Mouse (Mus musculus): ENCODE data around the gene Hdac10. TPM values are rescaled to one million over a fixed set of nuclear protein-coding genes. Genes with fewer than 3 reads are reported as not detected.

Gene Hdac10
- total and polyA plus RNA-seq, 3 experiments, result 23.3 to 26.6 TPM; not detected in 1

DNA sequence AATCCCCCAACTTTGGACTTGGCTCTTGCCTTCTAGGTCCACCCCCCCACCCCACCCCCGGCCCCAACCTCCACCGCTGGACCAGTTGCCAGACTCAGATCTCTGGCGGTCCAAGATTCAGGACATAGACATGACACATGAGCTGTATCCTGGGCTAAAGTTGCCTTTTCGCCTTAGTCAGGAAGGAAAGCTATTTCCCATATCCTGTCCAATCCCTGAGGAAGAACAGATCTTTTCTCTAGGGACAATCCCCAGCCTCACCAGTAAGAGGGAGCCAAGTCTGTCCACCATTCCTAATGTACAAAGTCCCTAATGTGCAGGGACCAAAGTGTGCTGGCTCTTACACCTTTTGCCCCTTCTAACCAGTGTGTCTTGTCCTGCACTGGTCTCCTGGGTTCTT lies 13.4 kb upstream of the Hdac10 start:
- TF ChIP-seq POLR2AphosphoS2 (IDR thresholded peaks at IDR 0.05; ENCODE audit: low read length), result no peak
- no peak for TF ChIP-seq MXI1 (IDR thresholded peaks at IDR 0.05; ENCODE audit: low read depth, low read length)
- no peak for TF ChIP-seq MAFK (IDR thresholded peaks at IDR 0.05; ENCODE audit: borderline replicate concordance, low read depth, low read length)
- TF ChIP-seq USF2 (IDR thresholded peaks at IDR 0.05; ENCODE audit: borderline replicate concordance in 1 of 2, insufficient read depth in 1 of 2, low read depth in 1 of 2, low read length in 2 of 2), result no peak
- no peak for TF ChIP-seq E2F4 (IDR thresholded peaks at IDR 0.05; ENCODE audit: borderline replicate concordance, low read depth, low read length)
- TF ChIP-seq ZKSCAN1 (IDR thresholded peaks at IDR 0.05; ENCODE audit: low read depth, low read length), result no peak
- no peak for TF ChIP-seq JUND (IDR thresholded peaks at IDR 0.05; ENCODE audit: low read depth, low read length)
- no peak for TF ChIP-seq HCFC1 (IDR thresholded peaks at IDR 0.05; ENCODE audit: low read depth, low read length)
- no peak for TF ChIP-seq MAZ (IDR thresholded peaks at IDR 0.05; ENCODE audit: low read depth, low read length)
- TF ChIP-seq CHD2 (IDR thresholded peaks at IDR 0.05; ENCODE audit: low read length), result no peak
- TF ChIP-seq KAT2A (conservative IDR thresholded peaks at IDR 0.05; ENCODE audit: low read depth, low read length), result no peak
- no peak for TF ChIP-seq ETS1 (IDR thresholded peaks at IDR 0.05; ENCODE audit: low read depth, low read length)
- no peak for TF ChIP-seq GABPA (IDR thresholded peaks at IDR 0.05; ENCODE audit: low read depth, low read length)
- TF ChIP-seq CHD1 (IDR thresholded peaks at IDR 0.05; ENCODE audit: low read depth, low read length), result no peak
- no peak for TF ChIP-seq BHLHE40 (IDR thresholded peaks at IDR 0.05; ENCODE audit: borderline replicate concordance, low read depth, low read length)
- no peak for TF ChIP-seq TAL1 (IDR thresholded peaks at IDR 0.05; ENCODE audit: low read length)
- no peak for TF ChIP-seq TCF12 (IDR thresholded peaks at IDR 0.05; ENCODE audit: low read depth, low read length)
- TF ChIP-seq SMC3 (IDR thresholded peaks at IDR 0.05; ENCODE audit: low read depth, low read length), result no peak
- no peak for TF ChIP-seq MYC (IDR thresholded peaks at IDR 0.05; ENCODE audit: low read depth, low read length)
- no peak for TF ChIP-seq ZNF384 (IDR thresholded peaks at IDR 0.05; ENCODE audit: low read depth, low read length)
- no peaks in the 10 kb centered on the region for H3K36me3 ChIP-seq (ENCODE audit: control insufficient read depth in 1 of 2, insufficient read depth in 2 of 2, low read length in 2 of 2)
- no peaks in the 10 kb centered on the region; a peak in 1 of 4 replicates for H3K27me3 ChIP-seq (ENCODE audit: control insufficient read depth in 1 of 2, insufficient read depth in 2 of 2, low read length in 2 of 2)
- H3K9me3 ChIP-seq (replicated peaks; ENCODE audit: insufficient read depth, low read length), result no peaks in the 10 kb centered on the region
- no peak for DNase-seq (ENCODE audit: low read depth, low spot score)
- H3K9ac ChIP-seq (ENCODE audit: control insufficient read depth, low read depth, low read length, poor library complexity, severe bottlenecking), result no peak overlapping the region
- no peaks in the 10 kb centered on the region for H3K79me2 ChIP-seq (ENCODE audit: control insufficient read depth, insufficient read depth, low read length, poor library complexity)
- no peak overlapping the region for H3K27ac ChIP-seq (ENCODE audit: control insufficient read depth, low read depth, low read length)
- no peak overlapping the region for H3K4me3 ChIP-seq (ENCODE audit: control insufficient read depth in 1 of 2, insufficient read depth in 1 of 2, low read depth in 2 of 2, low read length in 2 of 2)
- H3K4me1 ChIP-seq (ENCODE audit: control insufficient read depth in 1 of 2, insufficient read depth in 2 of 2, low read length in 2 of 2), result no peaks in the 10 kb centered on the region

DNA sequence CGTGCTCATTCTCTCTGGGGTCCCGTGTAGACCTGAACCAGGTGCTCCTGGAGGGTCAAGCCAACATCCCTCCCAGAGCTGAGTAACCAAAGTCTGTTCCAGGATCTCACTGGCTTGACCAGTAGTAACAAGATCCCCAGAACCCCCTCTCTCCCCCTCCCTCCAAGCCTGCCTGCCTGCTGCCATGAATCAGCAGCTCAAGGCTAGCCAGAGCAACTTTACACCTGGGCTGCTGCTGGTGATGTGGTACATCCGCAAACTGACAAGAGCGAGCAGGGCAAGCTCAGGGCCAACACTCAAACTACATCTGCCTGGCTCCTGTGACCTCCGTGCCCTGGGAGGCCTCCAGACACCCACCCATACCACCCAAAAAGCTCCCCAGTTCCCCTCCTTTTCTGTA lies 12.9 kb upstream of the Hdac10 start:
- Histone ChIP-seq H3K27me3 (ENCODE audit: control insufficient read depth in 1 of 2, insufficient read depth in 2 of 2, low read length in 2 of 2) (no peaks in the 10 kb centered on the region; a peak in 1 of 4 replicates), H3K27ac (ENCODE audit: control insufficient read depth, low read depth, low read length) (no peak overlapping the region), H3K79me2 (ENCODE audit: control insufficient read depth, insufficient read depth, low read length, poor library complexity) (no peaks in the 10 kb centered on the region), H3K4me1 (ENCODE audit: control insufficient read depth in 1 of 2, insufficient read depth in 2 of 2, low read length in 2 of 2) (no peaks in the 10 kb centered on the region), H3K9ac (ENCODE audit: control insufficient read depth, low read depth, low read length, poor library complexity, severe bottlenecking) (no peak overlapping the region), H3K9me3 (replicated peaks; ENCODE audit: insufficient read depth, low read length) (no peaks in the 10 kb centered on the region), H3K4me3 (ENCODE audit: control insufficient read depth in 1 of 2, insufficient read depth in 1 of 2, low read depth in 2 of 2, low read length in 2 of 2) (no peak overlapping the region), H3K36me3 (ENCODE audit: control insufficient read depth in 1 of 2, insufficient read depth in 2 of 2, low read length in 2 of 2) (no peaks in the 10 kb centered on the region)
- DNase-seq (ENCODE audit: low read depth, low spot score), result no peak
- no peak for TF ChIP-seq RCOR1 (IDR thresholded peaks at IDR 0.05; ENCODE audit: low read depth, low read length)
- no peak for TF ChIP-seq MYC (IDR thresholded peaks at IDR 0.05; ENCODE audit: low read depth, low read length)
